Mouse (Mus musculus): ENCODE measurements around the gene Tor3a.

DNA sequence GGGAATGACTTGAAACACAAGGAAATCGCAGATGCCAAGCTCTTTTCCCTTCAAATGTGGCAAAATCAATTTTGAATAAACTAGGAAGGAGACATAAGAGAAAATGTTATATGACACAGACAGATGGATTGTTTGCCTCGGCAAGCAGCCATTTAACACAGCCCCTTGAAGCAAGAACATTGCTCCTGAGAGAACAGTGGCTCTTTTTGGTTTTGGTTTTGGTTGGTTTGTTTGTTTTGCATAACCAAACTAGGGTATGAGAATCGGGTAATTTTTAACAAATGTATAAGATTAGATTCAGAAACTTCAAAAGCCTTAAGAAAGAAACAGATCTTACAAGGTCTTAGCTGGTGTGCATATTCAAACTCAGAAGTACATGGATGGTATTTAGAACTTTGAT, 53.2 kb downstream of the Tor3a start:
- TF ChIP-seq CTCF (IDR thresholded peaks at IDR 0.05; ENCODE audit: extremely low read depth, insufficient read length, insufficient replicate concordance, low read depth, low read length) (no peak), POLR2A (IDR thresholded peaks at IDR 0.05; ENCODE audit: low read depth, low read length) (no peak)

Data from small intestine, adult 2 months (tissue).